Mouse (Mus musculus): Measurements from ENCODE around the gene Wdr60.

- TF ChIP-seq CTCF (IDR thresholded peaks at IDR 0.05; ENCODE audit: low read depth) (no peak), EP300 (IDR thresholded peaks at IDR 0.05; ENCODE audit: low read depth) (no peak)
These were observed 80.4 kb downstream of the Wdr60 start for GRCm38 (mm10) chr12:116182376-116182775.
